Mouse (Mus musculus) spleen, postnatal 4 days (tissue): ENCODE results near the gene Creb3.

Experiments
- DNase-seq, 2 experiments: peaks; one replicate each; pipeline ENCODE4 v3.0.0; 2022; ENCODE audit warnings: low spot score in 2 of 2

Creb3 gene

GRCm38 (mm10) chr4:43558028-43558630 is 4.0 kb upstream of the Creb3 start:
- peak in 1 of 2 experiments; percentile 27 for DNase-seq

- peak; percentile 70 to 82 for DNase-seq
Measured at GRCm38 (mm10) chr4:43558631-43559356, 3.3 kb upstream of the Creb3 start.

- DNase-seq: peak in 1 of 2 experiments; percentile 23
Measured at GRCm38 (mm10) chr4:43559519-43560242, 2.5 kb upstream of the Creb3 start.

- DNase-seq: peak; percentile 61 to 72
Measured at GRCm38 (mm10) chr4:43560243-43560611, 1.9 kb upstream of the Creb3 start.

GRCm38 (mm10) chr4:43560976-43561375 is 1.2 kb upstream of the Creb3 start:
- DNase-seq: no peak

GRCm38 (mm10) chr4:43561436-43561996 is 616 bp upstream of the Creb3 start:
- DNase-seq: peak in 1 of 2 experiments; percentile 72

GRCm38 (mm10) chr4:43562769-43563600 is 853 bp downstream of the Creb3 start:
- peak in 1 of 2 experiments; percentile 63 for DNase-seq

GRCm38 (mm10) chr4:43563601-43563875 is 1.4 kb downstream of the Creb3 start:
- DNase-seq: no peak

- DNase-seq: no peak
Measured at GRCm38 (mm10) chr4:43564231-43564630, 2.1 kb downstream of the Creb3 start.

- DNase-seq: no peak
Measured at GRCm38 (mm10) chr4:43567140-43567539, 5.0 kb downstream of the Creb3 start.

GRCm38 (mm10) chr4:43571395-43572045 is 9.4 kb downstream of the Creb3 start:
- no peak for DNase-seq

GRCm38 (mm10) chr4:43573561-43573960 is 11.4 kb downstream of the Creb3 start:
- DNase-seq: no peak

GRCm38 (mm10) chr4:43575356-43575755 is 13.2 kb downstream of the Creb3 start:
- DNase-seq: no peak

GRCm38 (mm10) chr4:43577237-43577881 is 15.2 kb downstream of the Creb3 start:
- DNase-seq: no peak

- DNase-seq: peak; percentile 92 to 95
Measured at GRCm38 (mm10) chr4:43578376-43579204, 16.5 kb downstream of the Creb3 start, which contains the start of the genes Rgp1 and Gba2. Gene Rgp1, plus strand, starts transcription at chr4:43578715. Gene Gba2, minus strand, starts transcription at chr4:43578873.

GRCm38 (mm10) chr4:43579256-43579655 is 17.1 kb downstream of the Creb3 start:
- no peak for DNase-seq

- DNase-seq: no peak
Measured at GRCm38 (mm10) chr4:43579731-43580130, 17.6 kb downstream of the Creb3 start.

GRCm38 (mm10) chr4:43580721-43581120 is 18.6 kb downstream of the Creb3 start:
- no peak for DNase-seq

- DNase-seq: no peak
Measured at GRCm38 (mm10) chr4:43581381-43581780, 19.2 kb downstream of the Creb3 start.

GRCm38 (mm10) chr4:43582241-43582640 is 20.1 kb downstream of the Creb3 start:
- no peak for DNase-seq
